Mouse (Mus musculus) left cerebral cortex, adult 18-20 months (tissue): ENCODE data around the gene Aff3. TPM values are rescaled to one million over a fixed set of nuclear protein-coding genes. Genes with fewer than 3 reads are reported as not detected.

ENCODE experiments used
- DNase-seq, 2 experiments: peaks; one replicate each; pipeline ENCODE4 v3.0.0; 2021 to 2022; ENCODE audit warnings: low spot score in 2 of 2, mixed read lengths in 1 of 2
- total RNA-seq, 2 experiments: library from RNA; stranded (reverse); gene quantifications; 2 replicates each; pipeline ENCODE4 v1.2.3; 2021

Aff3 gene
- total RNA-seq, 2 experiments from 2014 or later, result 103 to 107 TPM

- no peak for DNase-seq
These were observed 317.4 kb downstream of the Aff3 start for GRCm38 (mm10) chr1:38347346-38347745.

- peak; percentile 56 to 61 for DNase-seq
These were observed 330.5 kb downstream of the Aff3 start for GRCm38 (mm10) chr1:38334206-38334605.

- DNase-seq, result peak; percentile 12 to 30
These were observed 331.8 kb downstream of the Aff3 start for GRCm38 (mm10) chr1:38332919-38333318.

GRCm38 (mm10) chr1:38324206-38324605 is 340.5 kb downstream of the Aff3 start:
- DNase-seq, result peak in 1 of 2 experiments; percentile 7

- no peak for DNase-seq
These were observed 342.9 kb downstream of the Aff3 start for GRCm38 (mm10) chr1:38321861-38322260.

- DNase-seq, result no peak
These were observed 343.8 kb downstream of the Aff3 start for GRCm38 (mm10) chr1:38320971-38321305.

- DNase-seq, result no peak
These were observed 344.4 kb downstream of the Aff3 start for GRCm38 (mm10) chr1:38320126-38320970.

- DNase-seq, result no peak
These were observed 346.1 kb downstream of the Aff3 start for GRCm38 (mm10) chr1:38318614-38319013.

- no peak for DNase-seq
These were observed 348.8 kb downstream of the Aff3 start for GRCm38 (mm10) chr1:38315992-38316391.

GRCm38 (mm10) chr1:38310496-38310895 is 354.3 kb downstream of the Aff3 start:
- DNase-seq, result no peak

GRCm38 (mm10) chr1:38310076-38310475 is 354.7 kb downstream of the Aff3 start:
- DNase-seq, result no peak

- no peak for DNase-seq
These were observed 355.4 kb downstream of the Aff3 start for GRCm38 (mm10) chr1:38309341-38309740.

GRCm38 (mm10) chr1:38308705-38308996 is 356.1 kb downstream of the Aff3 start:
- no peak for DNase-seq

GRCm38 (mm10) chr1:38307821-38308704 is 356.7 kb downstream of the Aff3 start:
- peak in 1 of 2 experiments; percentile 10 for DNase-seq

- no peak for DNase-seq
These were observed 357.5 kb downstream of the Aff3 start for GRCm38 (mm10) chr1:38307234-38307633.

- DNase-seq, result no peak
These were observed 358.6 kb downstream of the Aff3 start for GRCm38 (mm10) chr1:38306146-38306545.

- no peak for DNase-seq
These were observed 360.4 kb downstream of the Aff3 start for GRCm38 (mm10) chr1:38304376-38304775.

- no peak for DNase-seq
These were observed 366.5 kb downstream of the Aff3 start for GRCm38 (mm10) chr1:38298291-38298690.

GRCm38 (mm10) chr1:38294906-38295305 is 369.8 kb downstream of the Aff3 start:
- DNase-seq, result no peak

GRCm38 (mm10) chr1:38294336-38294695 is 370.4 kb downstream of the Aff3 start:
- no peak for DNase-seq

- no peak for DNase-seq
These were observed 371.0 kb downstream of the Aff3 start for GRCm38 (mm10) chr1:38293671-38294335.

GRCm38 (mm10) chr1:38292851-38293250 is 371.9 kb downstream of the Aff3 start:
- no peak for DNase-seq
